Mouse (Mus musculus) frontal cortex, postnatal 36 days (tissue): ENCODE results near the gene Gemin5.
A peak's percentile ranks its signal among the peaks of the same experiment; 100 is the strongest.
"Not testable (repeated sequence)": the region's sequence is repeated elsewhere in the genome, so short reads cannot be mapped to it uniquely, and the experiment has no call there.

Experiments
- DNase-seq, 2 experiments: peaks; one replicate each; pipeline ENCODE4 v3.0.0; 2022; ENCODE audit warnings: low spot score in 2 of 2

The Gemin5 gene

GRCm38 (mm10) chr11:58116560-58116959 is 51.8 kb downstream of the Gemin5 start:
- no peak for DNase-seq

GRCm38 (mm10) chr11:58107664-58108337 is 60.5 kb downstream of the Gemin5 start:
- no peak for DNase-seq

DNA sequence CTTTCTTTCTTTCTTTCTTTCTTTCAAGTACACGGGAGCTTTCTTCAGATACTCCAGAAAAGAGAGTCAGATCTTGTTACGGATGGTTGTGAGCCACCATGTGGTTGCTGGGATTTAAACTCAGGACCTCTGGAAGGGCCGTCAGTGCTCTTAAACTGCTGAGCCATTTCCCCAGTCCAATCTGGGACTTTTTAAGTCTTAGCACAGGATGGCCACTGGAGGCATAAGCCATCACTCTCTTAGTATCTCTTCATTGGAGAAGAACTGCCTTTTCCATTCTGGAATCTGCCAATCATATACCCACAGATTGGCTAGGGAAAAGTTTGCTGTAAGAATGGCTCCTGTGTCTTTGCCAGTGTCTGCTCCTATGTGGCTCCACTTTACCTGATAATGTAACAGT is 61.3 kb downstream of the Gemin5 start:
- DNase-seq: no peak

- no peak for DNase-seq
Observed at GRCm38 (mm10) chr11:58104351-58104791, 64.0 kb downstream of the Gemin5 start.

DNA sequence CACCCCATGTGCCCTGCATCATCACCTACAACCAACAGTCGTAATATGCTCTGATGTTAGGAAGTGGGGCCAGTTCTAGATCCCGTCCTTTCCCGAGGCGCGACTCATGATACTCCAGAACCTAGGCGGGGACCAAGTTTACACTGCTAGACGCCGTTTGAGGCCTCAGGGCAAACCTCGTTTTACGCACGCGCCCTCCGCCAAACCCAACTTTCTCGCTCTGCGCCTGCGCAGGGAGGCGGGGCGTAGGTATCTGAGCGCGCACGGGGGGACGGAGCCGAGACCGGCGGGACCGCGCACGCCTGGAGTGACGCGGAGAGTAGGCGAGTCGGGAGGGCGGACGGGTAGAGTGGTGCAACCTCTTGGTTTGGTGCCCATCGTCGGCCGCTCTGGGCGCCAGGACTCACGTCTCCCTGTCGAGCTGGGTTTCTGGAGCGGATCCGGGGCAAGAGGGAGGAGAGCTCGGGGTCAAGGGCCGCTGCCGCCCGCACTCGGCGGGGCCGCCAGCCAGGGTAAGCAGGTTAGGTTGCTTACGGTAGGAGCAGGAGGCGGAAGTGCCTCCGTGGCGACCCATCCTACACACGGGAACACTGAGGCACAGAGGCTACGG is 64.5 kb downstream of the Gemin5 start, which contains the start of gene Cnot8:
Gene Cnot8 (plus strand): TSS at position 457 of the 610 bp plus-strand sequence.
- DNase-seq: peak; percentile 99

DNA sequence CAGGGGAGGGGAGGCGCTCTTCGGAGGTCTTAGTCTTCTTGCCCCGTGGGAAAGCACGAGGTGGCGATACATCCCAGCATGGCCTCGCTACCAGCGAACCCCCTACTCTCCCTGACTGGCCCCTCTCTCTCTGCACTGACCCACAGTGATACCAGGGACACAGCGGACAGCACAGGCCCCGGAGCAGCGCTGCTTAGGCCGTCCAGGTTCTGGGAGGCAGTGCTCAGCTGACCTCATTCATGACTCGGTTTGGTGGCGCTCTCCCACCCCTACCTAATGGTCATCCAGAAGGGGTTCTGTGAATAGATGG is 65.0 kb downstream of the Gemin5 start:
- DNase-seq: no peak

GRCm38 (mm10) chr11:58102581-58103343 is 65.6 kb downstream of the Gemin5 start:
- DNase-seq: no peak

- DNase-seq: no peak
Observed at GRCm38 (mm10) chr11:58102146-58102545, 66.2 kb downstream of the Gemin5 start.

GRCm38 (mm10) chr11:58101194-58101720 is 67.1 kb downstream of the Gemin5 start:
- DNase-seq: no peak

DNA sequence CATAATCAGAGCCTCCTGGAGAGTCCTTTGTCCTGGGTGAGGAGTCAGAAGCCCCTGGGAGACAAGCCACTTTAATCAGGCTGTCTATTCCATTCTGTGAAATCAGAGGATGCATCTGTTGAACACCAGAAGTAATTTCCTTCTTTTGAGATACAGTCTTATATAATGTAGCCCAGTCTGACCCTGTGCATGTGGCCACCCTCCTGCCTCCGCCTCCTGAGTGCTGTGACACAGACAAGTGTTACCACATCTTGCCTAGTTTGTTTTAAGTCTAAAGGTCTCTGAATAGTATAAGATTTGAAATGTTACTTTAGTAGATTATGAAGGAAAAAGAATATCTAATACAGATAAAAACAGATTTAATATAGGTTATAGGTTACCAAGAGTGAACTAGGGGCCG is 68.3 kb downstream of the Gemin5 start:
- no peak for DNase-seq

- DNase-seq: not testable (repeated sequence)
Observed at GRCm38 (mm10) chr11:58098366-58098720, 70.0 kb downstream of the Gemin5 start.

GRCm38 (mm10) chr11:58097621-58098365 is 70.5 kb downstream of the Gemin5 start:
- DNase-seq: no peak

DNA sequence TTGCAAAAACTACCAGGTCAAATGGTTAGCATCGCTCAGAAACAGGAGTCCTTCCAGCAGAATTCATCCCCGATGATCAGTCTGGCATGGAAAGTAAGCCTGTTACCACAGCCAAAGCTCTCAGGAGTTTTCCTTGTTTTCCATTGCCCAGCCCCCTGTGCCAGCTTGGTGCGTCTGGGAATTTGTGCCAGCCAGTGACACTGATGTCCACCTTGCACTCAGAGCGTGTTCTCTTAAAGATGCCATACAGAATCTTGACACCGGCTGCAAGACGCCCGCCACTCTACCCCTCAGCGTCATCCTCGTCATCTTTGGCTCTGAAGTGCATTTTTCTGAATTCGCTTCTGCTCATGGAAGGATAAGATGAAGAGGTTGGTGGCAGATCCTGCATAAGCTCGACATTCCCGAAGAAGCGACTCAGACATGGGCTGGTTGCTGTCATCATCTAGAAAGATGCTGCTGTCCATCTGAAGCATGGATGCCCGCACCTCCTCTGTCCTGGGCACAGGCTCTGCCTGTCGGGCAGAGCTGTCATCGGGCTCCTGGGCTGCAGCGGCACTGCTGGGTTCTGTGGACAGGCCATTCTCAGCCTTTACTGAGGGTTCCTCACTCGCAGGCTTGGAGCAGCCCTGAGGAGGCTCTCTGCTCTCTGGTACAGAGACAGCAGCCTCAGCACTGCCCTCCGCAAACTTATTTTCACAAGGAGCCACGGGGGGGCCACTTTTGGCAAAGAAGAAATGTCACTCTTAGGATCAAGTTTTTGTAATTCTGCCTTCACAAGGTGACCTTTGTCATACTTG is 71.3 kb downstream of the Gemin5 start:
- DNase-seq: no peak

- no peak for DNase-seq
Observed at GRCm38 (mm10) chr11:58096160-58096559, 72.2 kb downstream of the Gemin5 start.

GRCm38 (mm10) chr11:58095561-58095960 is 72.8 kb downstream of the Gemin5 start:
- DNase-seq: no peak

- DNase-seq: no peak
Observed at GRCm38 (mm10) chr11:58094766-58095165, 73.6 kb downstream of the Gemin5 start.

DNA sequence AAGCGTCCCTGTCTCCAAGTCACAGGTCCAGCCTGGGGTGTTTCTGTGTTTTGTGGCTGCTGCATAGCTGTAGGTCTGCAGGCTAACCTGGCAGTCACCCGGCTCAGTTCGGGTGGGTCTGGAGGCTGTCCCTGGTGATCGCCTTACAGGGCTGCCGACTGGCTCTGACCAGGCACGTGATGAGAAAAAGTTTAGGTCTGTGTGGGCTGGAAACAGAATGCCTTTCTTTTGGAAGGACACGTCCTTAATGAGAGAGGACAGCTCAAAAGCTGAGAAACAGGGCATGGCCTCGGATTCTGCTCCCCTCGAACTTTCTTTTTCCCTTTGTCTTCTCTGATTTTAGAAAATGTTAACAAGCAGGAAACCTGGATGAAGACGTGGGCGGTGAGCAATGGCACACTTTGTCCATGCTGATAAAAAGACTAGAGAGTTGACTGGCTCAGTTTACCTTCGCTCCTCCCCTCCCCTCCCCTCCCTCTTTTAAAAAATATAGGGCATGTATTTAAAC is 75.3 kb downstream of the Gemin5 start, which contains the start of gene Gm12248:
Gene Gm12248 (minus strand): TSS at position 114 of the 508 bp plus-strand sequence.
- no peak for DNase-seq

DNA sequence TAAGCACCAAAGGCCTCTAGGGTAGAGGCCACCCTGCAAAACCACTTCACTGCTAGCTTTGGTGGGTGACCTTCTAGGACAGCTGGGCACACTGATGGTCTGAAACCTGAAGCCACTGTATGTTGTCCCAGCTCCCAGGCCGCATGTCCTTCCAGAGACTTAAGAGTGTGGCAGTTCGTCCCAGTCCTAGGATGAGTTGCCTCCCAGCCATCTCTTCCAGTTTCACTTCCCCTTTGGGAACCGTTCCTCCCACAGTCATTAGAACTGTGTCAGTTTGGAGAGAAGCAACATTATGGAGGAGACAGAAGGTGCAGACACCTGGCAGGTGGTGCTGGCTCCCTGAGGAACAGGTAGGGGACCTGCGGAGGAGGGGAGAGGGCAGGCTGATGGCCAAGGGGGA is 75.8 kb downstream of the Gemin5 start:
- no peak for DNase-seq

- DNase-seq: no peak
Observed at GRCm38 (mm10) chr11:58081716-58082115, 86.6 kb downstream of the Gemin5 start.

DNA sequence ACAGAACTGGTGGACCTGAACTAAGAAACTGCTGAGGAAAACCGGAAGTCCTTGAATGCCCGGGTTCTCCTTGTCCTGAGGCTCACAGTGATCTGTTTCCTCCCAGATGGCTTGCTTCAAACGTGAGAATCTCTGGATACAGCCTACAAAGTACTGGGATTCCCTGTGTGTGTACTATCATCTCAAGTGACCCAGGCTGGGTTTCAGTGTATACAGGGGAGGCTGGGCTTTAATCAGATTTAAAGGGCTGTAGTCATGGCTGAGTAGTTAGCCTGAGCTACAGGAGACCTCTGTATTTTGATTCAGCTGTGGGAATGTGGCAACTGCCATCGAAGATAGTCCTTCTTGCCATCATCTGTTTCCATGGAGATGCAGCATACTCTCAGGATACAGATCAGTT is 91.1 kb downstream of the Gemin5 start:
- DNase-seq: no peak

GRCm38 (mm10) chr11:58072978-58073377 is 95.4 kb downstream of the Gemin5 start:
- no peak for DNase-seq
